Mouse (Mus musculus): ENCODE results near the gene Ppp6r2.

- TF ChIP-seq POLR2A (IDR thresholded peaks at IDR 0.05; ENCODE audit: control insufficient read depth, extremely low read depth, insufficient read depth, low read length, poor library complexity), result no peak
- TF ChIP-seq CTCF (IDR thresholded peaks at IDR 0.05; ENCODE audit: borderline replicate concordance, control insufficient read depth, extremely low read depth, insufficient read depth, low read length, poor library complexity), result no peak
These were observed 64.1 kb downstream of the Ppp6r2 start for GRCm38 (mm10) chr15:89275497-89275896.

All from thymus, adult 2 months (tissue).